Mouse (Mus musculus): Measurements from ENCODE around the gene Akap13. TPM values are rescaled to one million over a fixed set of nuclear protein-coding genes. Genes with fewer than 3 reads are reported as not detected.

Akap13 gene
- total RNA-seq, 2 experiments from 2014 or later: 22.5 to 29.6 TPM

DNA sequence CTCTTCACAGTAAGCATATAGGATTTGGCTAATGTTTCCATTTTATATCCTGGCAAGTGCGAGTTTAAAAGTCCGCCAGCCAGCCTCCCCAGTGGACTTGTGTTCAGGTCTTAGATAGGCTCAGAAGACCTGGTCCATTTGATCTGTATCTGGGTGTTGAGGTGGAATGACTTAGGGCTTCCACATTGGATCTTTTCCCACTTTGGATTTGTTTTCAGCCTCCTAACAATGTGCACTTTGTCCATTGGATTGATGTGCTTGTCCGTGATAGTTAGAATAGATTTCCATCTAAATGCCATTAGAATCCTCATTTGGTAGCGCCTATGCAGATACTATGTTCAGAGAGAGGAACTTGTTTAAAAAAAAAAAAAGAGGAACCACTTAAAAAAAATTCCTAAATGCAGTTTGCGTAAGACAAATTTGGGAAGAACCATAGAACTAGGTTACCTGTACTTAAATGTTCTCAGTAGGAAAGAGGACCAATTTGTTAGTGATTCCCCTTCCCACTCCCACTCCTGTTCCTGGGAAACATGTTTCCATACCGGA is 95.5 kb downstream of the Akap13 start:
- intact Hi-C loops (cut with DNase I): loop anchor here (10.0 kb wide), 2 partner anchors 96 to 416 kb away; partner anchors contain the start of gene Akap13
- DNase-seq (ENCODE audit: low spot score in 2 of 2): no peak

DNA sequence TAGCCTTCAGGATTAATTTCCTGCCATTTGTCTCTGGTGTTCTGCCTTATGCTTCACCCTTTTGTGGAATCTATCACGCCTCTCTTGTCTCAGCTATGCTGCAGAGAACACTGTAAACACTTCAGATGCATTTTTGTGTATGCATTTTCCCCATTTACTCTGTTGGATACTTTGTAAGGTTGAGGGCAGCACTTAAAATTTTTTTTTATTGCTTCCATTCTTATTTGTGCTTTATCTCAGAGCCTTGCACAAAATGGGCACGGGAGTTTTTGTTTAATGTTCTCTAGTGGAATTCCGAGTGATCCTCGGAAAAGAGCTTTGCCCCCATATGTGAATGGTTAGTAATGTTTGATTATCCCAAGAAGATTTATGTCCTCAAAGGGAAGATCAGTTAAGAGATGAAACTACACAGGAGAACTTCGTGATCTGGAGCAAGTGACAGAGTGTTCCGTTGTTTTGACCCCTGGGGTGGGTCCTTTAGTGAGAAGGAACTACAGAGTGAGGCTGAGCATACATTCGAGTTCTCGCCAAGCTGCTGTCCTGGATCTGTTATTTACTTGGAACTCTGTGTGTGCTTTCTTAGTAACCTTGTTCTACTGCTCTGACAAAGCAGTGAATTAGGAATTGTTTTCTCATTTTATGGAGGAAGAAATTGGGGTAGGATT is 97.8 kb downstream of the Akap13 start:
- no peak for DNase-seq (ENCODE audit: low spot score in 2 of 2)
- intact Hi-C loops (cut with DNase I): loop anchor here (10.0 kb wide), 2 partner anchors 98 to 418 kb away; partner anchors contain the start of gene Akap13

DNA sequence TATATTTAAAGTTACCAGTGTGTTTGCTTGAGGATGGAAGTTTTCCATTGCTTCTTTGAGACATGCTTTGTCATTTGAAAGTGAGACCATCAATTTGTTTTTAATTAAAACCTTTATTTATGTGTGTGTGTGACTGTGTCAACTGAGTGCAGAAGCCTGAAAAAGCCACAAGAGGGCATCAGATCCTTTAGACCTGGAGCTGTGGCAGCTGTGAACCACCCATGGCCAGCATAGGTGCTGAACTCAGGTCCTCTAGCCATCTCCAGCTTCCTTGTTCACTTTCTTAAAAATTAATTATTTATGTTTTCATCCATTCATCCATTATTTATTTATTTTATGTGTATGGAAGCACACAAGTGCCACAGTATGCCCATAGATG is 98.3 kb downstream of the Akap13 start:
- intact Hi-C loops (cut with DNase I): loop anchor here (10.0 kb wide), 2 partner anchors 99 to 419 kb away; partner anchors contain the start of gene Akap13
- DNase-seq (ENCODE audit: low spot score in 2 of 2): no peak

DNA sequence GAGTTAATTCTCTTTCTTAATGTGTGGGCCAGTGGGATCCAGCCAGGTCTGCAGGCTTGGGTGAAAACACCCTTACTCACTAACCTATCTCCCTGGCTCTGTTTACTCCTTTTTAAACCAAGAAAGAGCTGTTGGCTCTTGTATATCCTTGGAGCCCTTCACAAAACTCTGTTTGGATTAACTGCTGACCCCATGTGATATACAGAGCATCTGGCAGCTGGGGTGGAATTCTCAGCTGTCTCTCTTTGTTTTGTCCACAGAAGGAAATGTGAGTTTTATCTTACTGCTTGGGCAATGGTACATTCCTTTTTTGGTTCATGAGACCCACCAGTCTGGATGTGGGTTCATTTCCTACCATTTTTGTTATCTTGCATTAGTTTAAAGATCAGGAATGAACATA is 98.7 kb downstream of the Akap13 start:
- intact Hi-C loops (cut with DNase I): loop anchor here (10.0 kb wide), 2 partner anchors 99 to 419 kb away; partner anchors contain the start of gene Akap13
- DNase-seq (ENCODE audit: low spot score in 2 of 2): no peak

DNA sequence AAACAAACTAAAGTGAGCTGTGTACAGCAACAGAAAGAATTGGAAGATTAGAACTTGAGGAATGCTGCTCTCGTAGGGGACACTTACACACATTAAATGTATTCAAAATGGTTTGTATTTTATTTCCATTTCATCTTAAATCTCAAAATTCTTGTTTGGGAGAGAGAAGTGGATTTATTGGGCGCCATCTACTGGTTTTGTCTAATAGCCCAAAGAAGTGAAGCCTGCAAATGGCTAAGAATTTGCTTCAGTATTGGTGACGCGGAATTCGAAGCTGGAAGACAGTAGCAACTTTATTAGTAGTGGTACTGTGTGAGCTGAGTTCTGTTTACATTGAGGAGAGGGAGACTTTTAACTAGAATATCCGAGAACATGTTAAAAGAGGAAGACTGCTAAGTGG is 100.6 kb downstream of the Akap13 start:
- intact Hi-C loops (cut with DNase I): loop anchor here (5.0 to 10.0 kb wide), 4 partner anchors 101 to 421 kb away; partner anchors contain the start of gene Akap13
- peak; percentile 20 to 21 for DNase-seq (ENCODE audit: low spot score in 2 of 2)

DNA sequence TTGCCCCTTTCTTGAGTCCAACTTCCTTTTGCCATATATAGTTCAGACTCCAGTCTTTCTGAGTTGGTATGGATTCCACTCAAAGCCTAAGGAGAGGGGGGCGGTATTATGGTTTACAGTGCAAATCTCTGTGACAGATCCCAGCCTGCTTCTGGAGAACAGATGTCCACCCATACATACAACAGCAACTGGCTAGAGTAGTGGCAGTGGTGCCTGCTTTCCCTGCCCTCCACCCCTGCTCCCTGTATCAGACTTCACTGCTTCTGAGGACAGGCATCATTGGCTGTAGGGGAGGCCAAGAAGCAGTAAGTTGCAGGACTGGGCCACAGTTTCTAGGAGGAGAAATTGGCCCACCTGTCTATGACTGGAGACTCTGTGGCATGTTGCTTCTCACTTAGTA is 102.9 kb downstream of the Akap13 start:
- no peak for DNase-seq (ENCODE audit: low spot score in 2 of 2)
- intact Hi-C loops (cut with DNase I): loop anchor here (5.0 to 10.0 kb wide), 4 partner anchors 103 to 423 kb away; partner anchors contain the start of gene Akap13

DNA sequence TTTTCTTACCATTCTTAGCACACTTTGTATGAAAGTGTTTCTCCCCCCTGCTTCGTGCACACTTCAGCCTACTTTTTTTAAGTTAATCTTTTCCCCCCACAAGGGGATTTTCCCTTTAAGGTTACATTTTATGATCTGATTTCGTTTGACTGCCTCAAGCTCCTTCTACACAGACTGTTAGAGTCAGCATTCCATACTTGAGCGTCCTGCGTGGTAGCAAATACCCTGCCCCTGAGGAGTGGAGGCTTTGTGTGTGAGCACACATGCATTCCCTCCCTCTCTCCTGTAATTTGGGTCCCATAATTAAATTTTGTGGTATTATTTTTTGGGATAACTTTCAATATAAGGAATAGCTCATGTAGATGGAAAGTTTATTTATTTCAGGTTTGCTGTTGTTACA is 103.8 kb downstream of the Akap13 start:
- no peak for DNase-seq (ENCODE audit: low spot score in 2 of 2)
- intact Hi-C loops (cut with DNase I): loop anchor here (5.0 to 10.0 kb wide), 4 partner anchors 104 to 424 kb away; partner anchors contain the start of gene Akap13

DNA sequence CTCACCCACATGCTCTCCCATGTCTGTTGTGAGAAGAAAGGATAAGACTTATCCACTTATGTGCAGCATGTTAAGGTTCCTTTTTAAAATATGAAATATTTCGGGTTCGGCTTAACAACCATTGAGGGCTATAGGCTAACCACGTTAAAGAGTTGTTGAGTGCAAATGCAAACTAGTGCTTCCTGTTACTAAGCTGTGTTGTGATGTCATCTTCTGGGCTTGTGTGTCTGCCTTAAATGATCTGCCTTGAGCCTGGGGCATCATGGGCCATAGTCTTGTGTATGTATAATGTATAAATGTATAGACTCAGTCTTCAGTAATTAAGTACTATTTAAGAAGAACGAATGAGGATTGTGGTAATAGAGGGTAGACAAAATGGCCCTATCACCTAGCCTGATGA is 104.6 kb downstream of the Akap13 start:
- intact Hi-C loops (cut with DNase I): loop anchor here (5.0 to 10.0 kb wide), 4 partner anchors 105 to 425 kb away; partner anchors contain the start of gene Akap13
- DNase-seq (ENCODE audit: low spot score in 2 of 2): no peak

DNA sequence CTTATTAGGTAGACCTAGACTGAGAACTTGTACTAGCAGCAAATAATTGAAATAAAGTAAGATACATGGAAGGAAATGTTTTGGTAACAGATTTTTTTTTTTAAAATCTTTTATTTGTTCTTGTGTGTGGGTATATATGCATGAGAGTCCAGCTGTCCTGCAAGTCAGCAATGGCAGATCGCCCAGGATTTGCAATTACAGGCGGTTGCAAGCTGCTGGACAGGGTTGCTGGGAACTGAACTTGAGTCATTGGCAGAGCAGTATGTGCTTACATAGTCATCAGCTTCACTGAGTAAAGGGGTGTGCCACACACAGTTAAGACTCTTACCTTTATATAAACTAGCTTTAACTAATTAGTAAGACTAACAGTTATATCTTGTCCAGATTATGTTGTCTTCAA is 105.2 kb downstream of the Akap13 start:
- no peak for DNase-seq (ENCODE audit: low spot score in 2 of 2)
- intact Hi-C loops (cut with DNase I): no loop called here

DNA sequence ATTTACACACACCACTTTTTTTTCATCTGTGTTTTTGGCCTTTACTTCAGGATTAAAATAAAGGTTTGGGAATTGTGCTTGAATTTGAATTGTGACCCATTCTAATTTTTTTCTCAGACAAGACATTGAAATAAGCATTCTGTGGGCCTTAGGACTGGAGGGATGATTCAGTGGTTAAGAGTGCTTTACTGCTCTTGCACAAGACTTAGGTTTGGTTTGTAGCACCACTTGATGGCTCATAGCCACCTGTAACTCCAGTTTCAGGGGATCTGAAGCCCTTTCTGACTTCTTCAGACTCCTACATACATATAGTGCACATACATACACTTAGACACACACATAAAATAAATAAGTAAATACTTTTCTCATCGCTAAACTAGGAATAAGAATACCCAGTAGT is 105.8 kb downstream of the Akap13 start:
- no peak for DNase-seq (ENCODE audit: low spot score in 2 of 2)
- intact Hi-C loops (cut with DNase I): no loop called here

DNA sequence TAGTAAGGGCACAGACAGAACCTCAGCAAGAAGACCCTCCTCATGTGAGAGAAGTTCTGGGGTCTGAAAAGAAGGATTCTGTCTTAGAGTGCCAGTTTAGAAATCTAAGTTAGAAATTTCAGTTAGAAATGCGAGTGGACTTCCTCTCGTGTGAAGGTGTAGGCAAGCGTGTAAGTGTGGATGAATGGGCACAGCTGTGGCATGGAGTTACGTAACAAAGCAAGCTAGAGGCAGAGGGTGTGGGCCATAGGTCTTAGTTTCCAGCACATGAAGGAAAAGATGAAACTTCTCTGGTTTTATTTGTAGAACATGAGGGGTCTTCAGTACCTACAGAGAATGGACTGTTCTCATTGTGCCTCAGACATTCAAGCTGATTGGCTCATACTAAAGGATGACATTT is 112.9 kb downstream of the Akap13 start:
- intact Hi-C loops (cut with DNase I): no loop called here
- no peak for DNase-seq (ENCODE audit: low spot score in 2 of 2)

DNA sequence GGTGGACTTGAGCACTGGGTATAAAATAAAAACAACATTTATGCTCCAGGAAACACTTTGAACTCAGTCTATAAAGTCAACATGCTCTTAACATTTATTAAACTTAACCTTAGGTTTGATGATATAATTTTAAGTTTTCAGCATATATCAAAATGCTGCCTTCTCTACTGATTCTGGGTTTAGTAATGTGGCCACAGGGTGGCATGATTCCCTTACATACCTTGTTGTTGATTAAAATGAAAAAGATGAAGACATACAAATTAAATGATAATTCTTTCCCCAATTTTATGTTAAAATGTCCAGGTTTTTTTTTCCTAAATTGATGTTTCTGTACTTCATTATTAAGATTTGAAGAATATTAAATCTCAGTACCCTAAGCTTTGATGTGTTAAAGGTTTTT is 113.5 kb downstream of the Akap13 start:
- intact Hi-C loops (cut with DNase I): no loop called here
- peak; percentile 13 to 32 for DNase-seq (ENCODE audit: low spot score in 2 of 2)

DNA sequence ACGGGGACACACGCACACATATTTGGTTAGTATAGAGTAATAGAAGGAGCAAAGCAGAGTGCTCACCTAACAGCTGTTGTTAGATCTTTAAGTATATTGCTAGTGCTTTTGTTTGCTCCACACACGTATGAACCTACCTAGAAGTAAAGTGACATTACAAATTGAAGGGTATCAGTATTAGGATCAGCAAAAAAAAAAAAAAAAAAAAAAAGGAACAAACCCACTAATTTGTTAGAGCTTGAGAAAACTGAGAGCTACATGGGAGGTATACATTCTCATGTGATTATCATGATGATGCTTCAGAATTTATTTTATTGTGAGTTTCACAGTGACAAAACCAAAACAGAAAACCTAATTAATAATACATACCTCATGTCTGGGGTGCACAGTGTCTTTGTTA is 114.9 kb downstream of the Akap13 start:
- no peak for DNase-seq (ENCODE audit: low spot score in 2 of 2)
- intact Hi-C loops (cut with DNase I): loop anchor here (10.0 kb wide), 1 partner anchor 165 kb away; no protein-coding TSS in a partner anchor

DNA sequence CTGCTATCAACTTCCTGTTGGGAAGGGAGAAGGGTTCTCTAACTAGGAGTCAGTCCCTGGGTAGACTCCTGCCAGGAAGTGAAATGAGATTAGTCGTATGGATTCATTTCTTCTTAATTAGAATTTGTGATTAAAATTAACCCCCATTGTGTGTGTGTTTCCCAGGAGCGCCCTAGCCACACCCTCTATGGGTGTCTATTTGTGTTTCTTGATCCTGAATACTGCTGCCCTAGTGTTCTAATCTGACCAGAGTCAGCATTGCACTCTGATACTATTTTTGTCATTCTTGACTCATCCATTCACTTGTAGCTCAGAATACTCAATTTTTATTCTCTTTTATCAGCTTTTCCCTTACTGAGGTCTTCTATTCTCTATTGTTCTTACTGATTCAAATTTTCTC is 115.7 kb downstream of the Akap13 start:
- intact Hi-C loops (cut with DNase I): loop anchor here (10.0 kb wide), 1 partner anchor 164 kb away; no protein-coding TSS in a partner anchor
- no peak for DNase-seq (ENCODE audit: low spot score in 2 of 2)

DNA sequence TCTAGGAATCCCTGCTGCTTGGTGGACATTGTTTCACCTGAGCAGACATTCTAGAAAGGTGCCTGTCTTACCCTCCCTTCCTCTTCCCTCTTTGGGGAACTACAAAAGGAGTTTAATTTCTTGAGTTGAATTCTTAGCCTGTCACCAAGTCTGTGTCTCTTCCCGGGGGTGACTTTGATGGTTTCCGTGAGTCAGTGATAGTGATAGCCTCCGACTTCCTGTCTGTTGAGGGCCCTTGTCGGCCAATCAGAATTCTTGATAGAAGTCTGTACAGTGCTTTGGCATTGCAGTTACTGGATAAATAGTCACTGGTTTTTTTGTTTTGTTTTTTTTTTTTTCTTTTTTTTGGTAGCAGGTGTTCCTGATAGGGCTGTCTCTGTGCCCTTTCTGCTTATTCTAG is 116.8 kb downstream of the Akap13 start:
- no peak for DNase-seq (ENCODE audit: low spot score in 2 of 2)
- intact Hi-C loops (cut with DNase I): loop anchor here (10.0 kb wide), 1 partner anchor 163 kb away; no protein-coding TSS in a partner anchor

DNA sequence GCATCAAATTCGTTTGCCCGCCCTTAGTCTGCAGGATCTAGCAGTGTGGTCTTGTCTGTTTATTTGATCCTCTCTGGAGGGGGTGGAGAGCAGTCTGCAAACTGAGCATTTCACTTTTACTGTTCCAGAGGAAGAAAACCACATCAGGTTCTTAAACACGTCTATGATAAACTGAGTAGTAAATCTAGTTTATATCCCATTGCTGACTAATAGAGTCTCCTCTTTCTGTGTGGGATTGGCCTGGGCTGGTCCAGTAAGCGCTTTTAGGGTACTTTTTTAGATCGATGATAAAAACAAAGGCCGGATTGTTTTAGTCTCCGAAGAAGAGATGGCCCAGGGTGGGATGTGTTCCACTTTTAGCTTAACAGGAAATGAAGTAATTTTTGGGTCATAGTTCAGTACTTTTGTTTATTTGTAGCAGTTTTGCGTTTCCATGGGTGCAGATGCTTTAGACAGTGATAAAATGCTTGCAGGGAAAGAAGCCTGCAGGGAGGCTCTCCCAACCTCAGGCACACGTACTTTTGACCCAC is 119.9 kb downstream of the Akap13 start:
- intact Hi-C loops (cut with DNase I): loop anchor here (10.0 kb wide), 1 partner anchor 160 kb away; no protein-coding TSS in a partner anchor
- DNase-seq (ENCODE audit: low spot score in 2 of 2): no peak

DNA sequence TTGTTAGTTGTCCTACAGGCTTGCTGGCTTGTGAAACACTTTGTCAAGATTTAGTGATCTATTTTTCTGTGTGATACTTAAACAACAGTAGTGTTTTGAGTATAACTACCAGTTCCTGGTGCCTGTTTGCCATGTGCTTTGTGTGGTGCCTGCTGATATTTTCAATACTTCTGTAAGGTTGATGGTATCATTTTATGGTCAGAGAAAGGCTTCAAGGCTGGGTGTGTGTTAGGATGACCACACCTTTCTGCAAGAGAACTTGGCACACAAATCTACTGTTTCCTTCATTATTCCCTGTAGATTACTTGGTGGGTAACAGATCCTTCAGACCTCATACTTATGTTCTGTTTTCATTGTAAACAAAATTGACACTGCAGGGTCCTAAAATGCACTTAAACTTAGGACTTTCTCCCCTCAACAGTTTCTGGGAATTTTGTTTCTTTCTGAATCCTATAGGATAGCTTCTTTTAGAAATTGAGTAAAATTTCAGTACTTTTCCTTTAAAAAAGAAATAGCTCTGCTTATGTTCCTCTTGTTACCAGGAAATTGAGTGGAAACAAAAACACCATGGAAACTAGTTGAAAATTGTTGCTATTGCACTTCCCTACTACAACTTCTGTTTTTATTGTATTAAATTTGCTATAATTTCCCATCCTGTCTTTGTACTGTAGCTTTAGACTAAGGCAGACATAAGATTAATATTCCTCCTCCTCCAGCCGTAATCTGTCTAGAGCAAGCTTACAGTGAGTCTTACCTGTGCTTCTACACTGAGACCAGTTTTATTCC is 120.7 kb downstream of the Akap13 start:
- no peak for DNase-seq (ENCODE audit: low spot score in 2 of 2)
- intact Hi-C loops (cut with DNase I): loop anchor here (10.0 kb wide), 1 partner anchor 159 kb away; no protein-coding TSS in a partner anchor

DNA sequence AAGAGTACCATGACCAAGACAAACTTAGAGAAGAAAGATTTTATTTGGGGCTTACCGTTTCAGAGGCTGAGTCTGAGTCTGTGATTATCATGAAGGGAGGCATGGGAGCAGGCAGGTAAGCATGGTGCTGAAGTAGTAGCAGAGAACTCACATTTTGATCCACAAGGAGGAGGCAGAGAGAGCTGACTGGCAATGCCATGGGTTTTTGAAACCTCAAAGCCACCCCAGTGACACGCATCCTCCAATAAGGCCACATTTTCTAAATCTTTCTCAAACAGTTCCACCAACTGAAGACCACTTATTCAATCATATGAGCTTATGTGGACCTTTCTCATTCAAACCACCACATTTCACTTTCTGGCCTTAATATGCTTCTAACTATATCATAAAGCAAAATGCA is 121.5 kb downstream of the Akap13 start:
- DNase-seq (ENCODE audit: low spot score in 2 of 2): no peak
- intact Hi-C loops (cut with DNase I): loop anchor here (10.0 kb wide), 1 partner anchor 158 kb away; no protein-coding TSS in a partner anchor

DNA sequence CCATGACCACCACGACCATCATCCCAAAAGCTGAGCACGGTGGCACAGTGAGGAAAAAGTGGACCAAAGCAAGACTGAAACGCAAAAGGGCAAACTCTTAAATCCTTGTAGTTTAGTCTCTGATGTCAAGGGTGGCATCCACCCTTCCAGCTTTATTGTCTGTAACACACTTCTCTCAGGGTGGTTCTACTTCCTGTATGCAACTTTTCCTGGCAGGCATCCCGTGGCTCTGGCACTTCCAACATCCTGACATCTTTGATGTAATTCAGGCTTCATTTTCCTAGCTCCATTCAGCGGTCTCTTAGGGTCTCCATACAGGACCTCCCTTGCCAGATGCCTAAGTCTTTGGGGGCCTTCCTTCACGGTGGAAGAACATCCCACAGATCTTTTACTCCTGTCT is 122.0 kb downstream of the Akap13 start:
- intact Hi-C loops (cut with DNase I): loop anchor here (10.0 kb wide), 1 partner anchor 157 kb away; no protein-coding TSS in a partner anchor
- no peak for DNase-seq (ENCODE audit: low spot score in 2 of 2)

Measured in left cerebral cortex, postnatal 14 days (tissue).